Mouse (Mus musculus) lung, embryonic 14.5 days (tissue): Measurements from ENCODE around the gene Spg21. TPM values are rescaled to one million over a fixed set of nuclear protein-coding genes. Genes with fewer than 3 reads are reported as not detected.

Experiments used
- ATAC-seq: fragments of 200-750 bp; cut with Nextera tagmentation; 2 replicates; pipeline ENCODE4 v1.8.0; 2017; ENCODE audit warnings: mild to moderate bottlenecking, moderate TSS enrichment, moderate library complexity; ENCODE audit not compliant: insufficient read depth
- DNase-seq: peaks from one replicate; pipeline ENCODE4 v3.0.0-alpha.2; 2015
- H3K27ac ChIP-seq: fragments of 300-500 bp; sonication (generic); 2 replicates; pipeline ENCODE4 v1.5.1; 2014; ENCODE audit warnings: low read depth, mild to moderate bottlenecking, moderate library complexity
- H3K27me3 ChIP-seq: fragments of 300-500 bp; sonication (generic); 2 replicates; pipeline ENCODE4 v1.6.1; 2014; ENCODE audit warnings: low read length, control low read depth; ENCODE audit not compliant: insufficient read depth
- H3K36me3 ChIP-seq: fragments of 300-500 bp; sonication (generic); 2 replicates; pipeline ENCODE4 v1.6.1; 2014; ENCODE audit warnings: control low read depth; ENCODE audit not compliant: insufficient read depth
- H3K4me1 ChIP-seq: fragments of 300-500 bp; sonication (generic); 2 replicates; pipeline ENCODE4 v1.6.1; 2014; ENCODE audit warnings: antibody characterized with exemption, control low read depth; ENCODE audit not compliant: insufficient read depth
- H3K4me2 ChIP-seq: fragments of 300-500 bp; sonication (generic); 2 replicates; pipeline ENCODE4 v1.6.1; 2014; ENCODE audit warnings: mild to moderate bottlenecking
- H3K4me3 ChIP-seq: fragments of 300-500 bp; sonication (generic); 2 replicates; pipeline ENCODE4 v1.5.1; 2014; ENCODE audit warnings: low read depth, low read length
- H3K9ac ChIP-seq: fragments of 300-500 bp; sonication (generic); 2 replicates; pipeline ENCODE4 v1.6.1; 2014
- H3K9me3 ChIP-seq: fragments of 300-500 bp; sonication (generic); 2 replicates; pipeline ENCODE4 v1.6.1; 2016; ENCODE audit warnings: low read depth, low read length, control low read depth
- CTCF ChIP-seq: IDR thresholded peaks from 2 replicates; pipeline ENCODE4 v1.5.1; 2016; ENCODE audit warnings: antibody characterized with exemption, low read depth
- WGBS: fragments of 180-500 bp; shearing (Covaris S2); extraction: QIAGEN DNeasy Blood & Tissue Kit; methylation state at CpG from one replicate; pipeline ENCODE4 v1.1.7; 2014; 5-methylcytosine and 5-hydroxymethylcytosine counted together
- polyA plus RNA-seq: library from polyadenylated mRNA; unstranded; fragments of >200 nt; fragmentation: Nextera tagmentation; extraction: Ambion mirVana; gene quantifications from 2 replicates; pipeline ENCODE4 v1.2.1, GENCODE M21; 2014

Gene Spg21
- 92.8 and 107 TPM in 2 replicates for polyA plus RNA-seq

GRCm38 (mm10) chr9:65460732-65461442, at the start of gene Spg21:
Gene Spg21 (plus strand): TSS chr9:65460947.
- H3K4me1 ChIP-seq = peaks cover 8% of the 10 kb centered on the region; the same call in 1 of the 2 replicates
- peak within 1 kb of the TSS; percentile 77 for H3K9ac ChIP-seq
- H3K36me3 ChIP-seq = peaks cover 7% of the 10 kb centered on the region
- no peaks in the 10 kb centered on the region for H3K27me3 ChIP-seq
- H3K27ac ChIP-seq = peak within 1 kb of the TSS; percentile 80
- DNase-seq (peak; percentile 97), ATAC-seq (peak; percentile 96)
- H3K9me3 ChIP-seq = no peaks in the 10 kb centered on the region
- WGBS = under 1% methylated on average over 53 of the region's 53 CpGs
- H3K4me2 ChIP-seq = peak within 1 kb of the TSS; percentile 73
- peak within 1 kb of the TSS; percentile 87 for H3K4me3 ChIP-seq
- TF ChIP-seq CTCF = no peak

GRCm38 (mm10) chr9:65411326-65411725, 49.4 kb upstream of the Spg21 start:
- no peak overlapping the region for H3K9ac ChIP-seq
- 54% methylated on average over 3 of the region's 3 CpGs for WGBS
- no peak for TF ChIP-seq CTCF
- H3K4me3 ChIP-seq = no peak overlapping the region
- peaks cover 21% of the 10 kb centered on the region; the same call in 1 of the 2 replicates for H3K36me3 ChIP-seq
- no peak overlapping the region for H3K27ac ChIP-seq
- DNase-seq (no peak), ATAC-seq (no peak)
- no peak overlapping the region for H3K4me2 ChIP-seq
- no peaks in the 10 kb centered on the region for H3K27me3 ChIP-seq
- no peaks in the 10 kb centered on the region for H3K4me1 ChIP-seq
- no peaks in the 10 kb centered on the region for H3K9me3 ChIP-seq

- no peak overlapping the region for H3K9ac ChIP-seq
- no peak overlapping the region for H3K4me3 ChIP-seq
- no peaks in the 10 kb centered on the region for H3K4me1 ChIP-seq
- H3K4me2 ChIP-seq = no peak overlapping the region
- 32% methylated on average over 3 of the region's 3 CpGs for WGBS
- peak; percentile 31 for TF ChIP-seq CTCF
- peak; percentile 35 for DNase-seq
- no peak for ATAC-seq
- H3K27ac ChIP-seq = no peak overlapping the region
- no peaks in the 10 kb centered on the region for H3K36me3 ChIP-seq
- no peaks in the 10 kb centered on the region for H3K27me3 ChIP-seq
- no peaks in the 10 kb centered on the region for H3K9me3 ChIP-seq
Observed at GRCm38 (mm10) chr9:65417738-65418137, 43.0 kb upstream of the Spg21 start.

GRCm38 (mm10) chr9:65419633-65420032, 41.1 kb upstream of the Spg21 start:
- Histone ChIP-seq H3K4me1 (no peaks in the 10 kb centered on the region), H3K4me3 (no peak overlapping the region), H3K9ac (no peak overlapping the region), H3K27ac (no peak overlapping the region), H3K36me3 (no peaks in the 10 kb centered on the region), H3K27me3 (no peaks in the 10 kb centered on the region), H3K4me2 (no peak overlapping the region), H3K9me3 (no peaks in the 10 kb centered on the region)
- DNase-seq (no peak), ATAC-seq (no peak)
- no peak for TF ChIP-seq CTCF
- 64% methylated on average over 3 of the region's 3 CpGs for WGBS

GRCm38 (mm10) chr9:65422760-65423501, 37.8 kb upstream of the Spg21 start, which contains the start of gene Slc51b:
Gene Slc51b (minus strand): TSS chr9:65422955.
- H3K4me3 ChIP-seq = no peak within 1 kb of the TSS
- H3K9ac ChIP-seq = no peak within 1 kb of the TSS
- H3K4me1 ChIP-seq = no peaks in the 10 kb centered on the region
- no peak within 1 kb of the TSS for H3K27ac ChIP-seq
- H3K27me3 ChIP-seq = no peaks in the 10 kb centered on the region
- H3K36me3 ChIP-seq = no peaks in the 10 kb centered on the region
- DNase-seq = no peak
- TF ChIP-seq CTCF = no peak
- 79% methylated on average over 11 of the region's 11 CpGs for WGBS
- ATAC-seq = no peak
- no peaks in the 10 kb centered on the region for H3K9me3 ChIP-seq
- H3K4me2 ChIP-seq = no peak within 1 kb of the TSS

- DNase-seq (no peak), ATAC-seq (no peak)
- Histone ChIP-seq H3K36me3 (no peaks in the 10 kb centered on the region), H3K9me3 (no peaks in the 10 kb centered on the region), H3K27me3 (no peaks in the 10 kb centered on the region), H3K27ac (no peak overlapping the region), H3K4me1 (no peaks in the 10 kb centered on the region), H3K4me2 (no peak overlapping the region), H3K9ac (no peak overlapping the region), H3K4me3 (no peak overlapping the region)
- WGBS = 25% methylated on average over 3 of the region's 3 CpGs
- no peak for TF ChIP-seq CTCF
Observed at GRCm38 (mm10) chr9:65424393-65424792, 36.4 kb upstream of the Spg21 start.

GRCm38 (mm10) chr9:65427511-65427910, 33.2 kb upstream of the Spg21 start:
- H3K4me2 ChIP-seq = no peak overlapping the region
- H3K27me3 ChIP-seq = no peaks in the 10 kb centered on the region
- no peak for TF ChIP-seq CTCF
- no peaks in the 10 kb centered on the region for H3K36me3 ChIP-seq
- DNase-seq = no peak
- no peaks in the 10 kb centered on the region for H3K9me3 ChIP-seq
- no peak overlapping the region for H3K27ac ChIP-seq
- H3K4me3 ChIP-seq = no peak overlapping the region
- no peaks in the 10 kb centered on the region for H3K4me1 ChIP-seq
- ATAC-seq = no peak
- 57% methylated on average over 2 of the region's 2 CpGs for WGBS
- no peak overlapping the region for H3K9ac ChIP-seq
